Mouse (Mus musculus) G1E (cell line): ENCODE results near the gene Cyb5d1. TPM values are rescaled to one million over a fixed set of nuclear protein-coding genes. Genes with fewer than 3 reads are reported as not detected.

Source experiments
- ATAC-seq: 2 replicates; pipeline ENCODE4 v1.8.0; 2016; ENCODE audit warnings: mild to moderate bottlenecking; ENCODE audit not compliant: insufficient number of reproducible peaks, poor library complexity, low FRiP score, severe bottlenecking; ENCODE audit errors: extremely low read depth
- DNase-seq: peaks from one replicate; pipeline ENCODE4 v3.0.0; 2012; ENCODE audit warnings: low spot score
- H3K27me3 ChIP-seq: 2 replicates; pipeline ENCODE4 v1.6.1; 2012; ENCODE audit warnings: mild to moderate bottlenecking, low read length, inconsistent platforms; ENCODE audit not compliant: insufficient read depth
- H3K36me3 ChIP-seq: replicated peaks from 2 replicates; pipeline ENCODE3; 2012; ENCODE audit warnings: mild to moderate bottlenecking, inconsistent platforms
- H3K4me1 ChIP-seq: 2 replicates; pipeline ENCODE4 v1.6.1; 2012; ENCODE audit warnings: low read depth, low read length, inconsistent platforms, mixed read lengths; ENCODE audit not compliant: insufficient read depth
- H3K4me3 ChIP-seq: 2 replicates; pipeline ENCODE4 v1.5.1; 2012; ENCODE audit warnings: low read depth, mild to moderate bottlenecking, inconsistent platforms, low read length, moderate library complexity, mixed read lengths
- H3K9me3 ChIP-seq: replicated peaks from 2 replicates; pipeline ENCODE4 v1.6.1; 2012; ENCODE audit warnings: inconsistent platforms
- CTCF ChIP-seq: IDR thresholded peaks from 2 replicates; pipeline ENCODE4 v1.5.1; 2012; ENCODE audit warnings: low read depth, low read length, inconsistent platforms, mixed read lengths
- GATA1 ChIP-seq: IDR thresholded peaks from 2 replicates; pipeline ENCODE4 v1.6.1; 2012; ENCODE audit warnings: borderline replicate concordance, low read length, inconsistent platforms, mixed read lengths
- GATA2 ChIP-seq: IDR thresholded peaks from 2 replicates; pipeline ENCODE4 v1.6.1; 2012; ENCODE audit warnings: low read depth, low read length, inconsistent platforms, borderline replicate concordance
- POLR2AphosphoS5 ChIP-seq: IDR thresholded peaks from 2 replicates; pipeline ENCODE4 v1.6.1; 2012; ENCODE audit warnings: low read depth, low read length, inconsistent platforms; ENCODE audit not compliant: insufficient replicate concordance
- TAL1 ChIP-seq: conservative IDR thresholded peaks from 2 replicates; pipeline ENCODE4 v1.6.1; 2012; ENCODE audit warnings: low read depth, low read length, inconsistent platforms, mixed read lengths
- polyA plus RNA-seq: library from polyadenylated mRNA; stranded (reverse); fragments of >175 nt; gene quantifications from 2 replicates; pipeline ENCODE4 v1.2.3, GENCODE M21; 2012
- total RNA-seq, 2 experiments: library from RNA; stranded (forward) in 1 of 2; stranded (reverse) in 1 of 2; fragments of 200-1000 nt in 1 of 2; fragments of >200 nt in 1 of 2; fragmentation: Nextera tagmentation in 1 of 2; gene quantifications; 2 replicates each; pipeline ENCODE4 v1.2.3; 2014 to 2017

The Cyb5d1 gene
- total and polyA plus RNA-seq, 3 experiments, result 9.1 to 36.0 (median 24.0) TPM

DNA sequence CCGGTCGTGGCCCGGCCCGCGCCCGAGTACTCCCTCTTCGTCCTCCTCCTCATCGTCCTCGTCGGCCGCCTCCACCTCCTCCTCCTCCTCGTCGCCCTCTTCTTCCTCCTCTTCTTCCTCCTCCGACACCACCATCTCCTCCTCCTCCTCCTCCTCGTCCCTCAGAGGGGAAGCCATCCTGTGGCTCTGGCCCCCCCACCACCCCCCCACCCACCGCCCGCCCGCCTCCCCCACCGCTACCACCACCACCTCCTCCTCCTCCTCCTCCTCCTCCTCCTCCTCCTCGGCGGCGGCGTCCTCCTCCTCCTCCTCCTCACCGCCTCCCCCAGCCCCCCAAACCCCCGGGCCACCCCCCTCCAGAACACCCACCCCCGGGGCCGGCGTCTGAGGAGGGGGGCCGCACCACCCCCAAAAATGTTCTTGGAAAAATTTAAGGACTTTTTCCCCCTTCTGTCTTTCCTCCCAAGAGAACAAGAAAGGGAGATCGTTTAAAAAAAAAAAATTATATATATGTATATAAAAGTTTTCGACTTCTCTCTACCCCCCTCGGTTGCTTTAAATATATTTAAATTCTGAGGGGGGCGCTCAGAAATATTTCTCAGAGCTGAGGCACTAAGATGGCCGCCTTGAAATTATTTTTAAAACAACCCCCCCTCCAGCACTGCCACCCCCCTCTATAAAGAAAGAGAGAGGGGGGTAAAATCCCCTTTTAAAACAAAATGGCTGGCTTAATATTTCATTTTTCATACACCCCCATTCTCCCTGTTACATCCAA lies 26.0 kb downstream of the Cyb5d1 start, which contains the start of gene Chd3:
Gene Chd3, minus strand, starts transcription at position 192 of the 775 bp plus-strand sequence.
- H3K36me3 ChIP-seq, result peaks cover 26% of the 10 kb centered on the region
- H3K27me3 ChIP-seq, result no peaks in the 10 kb centered on the region
- ATAC-seq, result no peak
- TF ChIP-seq GATA1, result no peak
- TF ChIP-seq GATA2, result no peak
- no peak for TF ChIP-seq TAL1
- TF ChIP-seq CTCF, result no peak
- DNase-seq, result peak; percentile 25
- no peaks in the 10 kb centered on the region for H3K9me3 ChIP-seq
- peak within 1 kb of the TSS; percentile 84 for H3K4me3 ChIP-seq
- H3K4me1 ChIP-seq, result peaks cover 77% of the 10 kb centered on the region

DNA sequence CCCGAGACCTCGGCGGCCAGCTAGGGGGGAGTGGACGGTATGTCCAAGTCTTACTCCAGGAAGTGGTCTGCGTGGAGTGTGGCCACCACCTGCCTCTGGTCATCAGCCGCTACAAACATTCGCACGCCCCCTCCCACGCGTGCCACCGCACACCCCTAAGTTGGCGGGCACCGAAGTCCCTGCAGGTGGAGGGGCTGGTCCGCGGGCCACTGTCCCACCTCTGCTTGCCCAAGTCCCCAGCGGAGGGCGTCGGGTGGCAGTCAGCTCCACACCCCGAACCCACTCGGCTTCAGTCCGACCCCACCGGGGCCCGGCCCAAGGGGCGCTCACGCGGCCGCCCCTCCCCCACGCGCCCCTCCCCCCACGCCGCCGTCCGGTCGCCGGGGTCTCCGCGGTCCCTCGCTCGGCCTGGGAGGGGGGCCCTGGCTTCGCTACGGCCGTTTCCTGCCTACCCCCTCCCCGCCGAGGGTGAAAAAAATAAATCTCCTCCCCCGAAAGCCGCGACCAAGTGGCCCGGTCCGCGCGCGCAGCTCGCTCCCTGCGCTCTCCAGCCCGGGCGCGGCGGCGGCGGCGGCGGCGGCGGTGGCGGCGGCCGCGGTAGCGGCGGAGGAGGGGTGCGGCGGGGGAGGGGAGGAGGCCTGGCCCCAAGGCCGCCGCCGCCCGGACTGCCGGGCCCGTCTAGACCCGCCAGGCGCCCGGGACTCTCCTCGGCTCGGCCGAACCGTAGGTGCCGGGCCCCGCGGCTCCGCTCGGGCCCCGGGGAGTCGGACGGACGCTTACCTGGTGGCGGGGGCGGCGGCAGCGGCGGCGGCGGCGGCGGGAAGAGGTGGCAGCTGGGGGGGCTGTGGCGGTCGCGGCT lies 26.8 kb downstream of the Cyb5d1 start:
- peaks cover 71% of the 10 kb centered on the region for H3K4me1 ChIP-seq
- no peaks in the 10 kb centered on the region for H3K27me3 ChIP-seq

DNA sequence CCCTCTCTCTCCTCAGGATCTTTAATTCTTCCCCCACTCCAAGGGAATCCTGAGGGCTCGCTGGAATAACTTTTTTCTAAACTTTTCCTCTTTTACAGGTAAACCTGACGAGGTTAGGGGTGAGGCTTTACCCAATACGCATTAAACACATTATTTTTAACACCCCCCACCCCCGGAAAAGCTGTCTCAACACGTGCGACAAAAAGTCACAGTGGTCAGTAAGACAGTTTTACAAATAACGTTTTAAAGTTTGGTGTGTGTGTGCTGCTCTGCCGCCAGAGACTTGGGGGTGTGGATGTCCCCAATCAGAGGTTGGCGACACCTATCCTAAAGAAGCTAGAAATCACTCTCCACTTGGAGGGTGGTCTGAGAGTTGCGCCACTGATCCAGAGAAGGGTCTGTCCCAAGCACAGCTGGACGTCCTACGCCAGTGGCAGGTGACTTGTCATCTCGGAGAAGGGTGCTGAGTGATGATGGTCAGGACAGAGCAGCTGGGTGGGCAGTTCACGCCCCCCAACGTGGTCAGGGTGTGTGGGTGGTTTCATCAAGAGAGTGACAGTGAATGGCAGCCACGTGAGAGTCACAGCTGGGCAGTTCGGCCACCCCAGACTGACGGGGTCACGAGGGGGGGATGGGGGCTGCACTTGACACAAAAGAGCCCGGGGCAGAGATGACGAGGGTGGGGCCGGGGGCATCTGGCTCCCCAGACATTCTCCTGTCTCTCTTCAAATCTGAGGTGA lies 27.6 kb downstream of the Cyb5d1 start:
- TF ChIP-seq TAL1, result no peak
- TF ChIP-seq POLR2AphosphoS5, result no peak
- TF ChIP-seq GATA1, result no peak
- TF ChIP-seq CTCF, result no peak
- no peak for TF ChIP-seq GATA2
- Histone ChIP-seq H3K9me3 (no peaks in the 10 kb centered on the region), H3K4me1 (peaks cover 63% of the 10 kb centered on the region), H3K36me3 (peaks cover 43% of the 10 kb centered on the region), H3K27me3 (no peaks in the 10 kb centered on the region), H3K4me3 (peak overlapping the region; percentile 84)
- DNase-seq, result peak; percentile 12
- ATAC-seq, result no peak

More for the DNA sequence above, 26.8 kb downstream of the Cyb5d1 start:
- ATAC-seq (no peak), DNase-seq (peak; percentile 52)
- Histone ChIP-seq H3K36me3 (peaks cover 35% of the 10 kb centered on the region), H3K4me3 (peak overlapping the region; percentile 84), H3K9me3 (no peaks in the 10 kb centered on the region)
- no peak for TF ChIP-seq GATA1

DNA sequence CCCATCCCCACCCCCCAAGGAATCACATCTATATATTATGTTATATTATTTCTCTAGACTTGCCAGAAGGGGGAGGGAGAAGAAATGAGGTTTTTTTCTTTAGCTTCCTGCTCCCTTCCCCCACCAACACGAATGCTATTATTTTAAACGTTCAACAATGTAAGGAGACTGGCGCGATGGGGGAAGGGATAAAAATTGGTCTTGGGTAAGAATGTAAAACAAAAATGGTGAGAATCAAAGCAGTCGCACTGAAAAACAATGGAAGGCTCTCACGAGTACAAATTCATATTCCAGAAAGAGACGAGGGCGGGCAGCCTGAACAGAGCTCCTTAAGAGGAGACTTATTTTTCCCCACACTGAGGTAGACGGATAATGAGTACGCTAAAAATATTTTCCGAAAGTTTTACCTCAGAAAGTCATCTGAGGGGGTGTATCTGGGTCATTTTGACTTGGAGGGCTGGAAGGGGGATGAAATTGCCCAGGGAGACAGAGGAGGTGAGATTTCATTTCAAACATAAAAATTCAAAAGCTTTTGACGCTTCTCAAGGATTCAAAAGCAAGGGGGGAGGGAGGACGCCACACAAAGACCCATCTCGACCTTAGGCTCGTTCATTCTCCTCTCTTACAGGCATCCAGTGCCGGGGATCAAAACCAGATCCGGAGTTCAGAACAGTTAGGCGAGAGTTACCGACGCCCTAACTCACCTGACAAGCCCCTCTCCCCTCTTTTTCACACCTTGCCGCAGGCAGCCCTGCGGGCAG lies 28.4 kb downstream of the Cyb5d1 start:
- Histone ChIP-seq H3K4me3 (peak overlapping the region; percentile 84), H3K36me3 (peaks cover 49% of the 10 kb centered on the region), H3K4me1 (peaks cover 55% of the 10 kb centered on the region), H3K27me3 (no peaks in the 10 kb centered on the region), H3K9me3 (no peaks in the 10 kb centered on the region)
- TF ChIP-seq GATA2, result no peak
- TF ChIP-seq GATA1, result no peak
- TF ChIP-seq POLR2AphosphoS5, result no peak
- TF ChIP-seq CTCF, result no peak
- TF ChIP-seq TAL1, result no peak
- no peak for ATAC-seq
- peak; percentile 15 for DNase-seq

DNA sequence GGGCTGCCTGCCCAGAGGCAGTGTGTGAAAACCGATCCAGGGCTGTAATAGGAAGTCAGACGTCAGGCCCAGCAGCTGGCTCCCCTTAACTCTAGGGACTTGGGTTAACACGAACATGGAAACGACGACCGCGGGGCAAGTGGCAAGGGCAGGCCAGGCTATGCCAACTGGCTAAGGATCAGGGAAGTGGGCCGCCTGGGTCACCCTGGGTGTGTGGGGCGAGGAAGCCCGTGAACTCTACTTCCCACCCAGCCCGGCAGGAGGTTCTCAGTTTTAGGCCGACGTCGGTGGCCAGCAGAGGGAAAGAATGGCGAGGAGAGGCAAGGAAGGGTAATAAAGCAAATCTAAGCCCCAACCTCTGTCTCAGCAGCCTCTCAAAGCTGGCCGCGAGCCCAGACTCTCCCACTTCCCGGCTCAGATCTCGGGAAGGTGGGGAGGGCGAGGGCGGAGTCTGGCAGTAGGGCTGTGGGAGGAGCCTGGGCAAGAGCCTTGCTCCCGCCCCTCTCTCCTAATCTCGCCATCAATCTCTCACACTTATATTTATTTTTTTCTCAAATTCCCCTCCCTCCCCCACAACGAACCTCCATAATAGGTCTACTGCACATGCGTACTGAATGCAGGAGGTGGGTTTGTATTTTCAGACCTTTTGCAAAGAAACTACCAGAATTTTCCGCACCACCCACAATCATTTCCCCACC lies 29.1 kb downstream of the Cyb5d1 start:
- ATAC-seq (peak; percentile 80), DNase-seq (peak; percentile 88)
- peak overlapping the region; percentile 70 for H3K4me3 ChIP-seq
- peaks cover 49% of the 10 kb centered on the region for H3K36me3 ChIP-seq
- no peaks in the 10 kb centered on the region for H3K27me3 ChIP-seq
- no peaks in the 10 kb centered on the region for H3K9me3 ChIP-seq
- no peak for TF ChIP-seq CTCF
- no peak for TF ChIP-seq POLR2AphosphoS5
- TF ChIP-seq GATA2, result no peak
- TF ChIP-seq GATA1, result no peak
- no peak for TF ChIP-seq TAL1
- peaks cover 48% of the 10 kb centered on the region for H3K4me1 ChIP-seq
